Mouse (Mus musculus) embryonic stem cell, embryonic (primary cell): ENCODE data around the gene Oit1.

Experiments
- CTCF ChIA-PET, 4 experiments: fragments of 300-600 bp in 2 of 4; fragments of 350-600 bp in 2 of 4; sonication (Branson Sonifier 250); formaldehyde crosslinking; loops; one replicate each; lab custom pipeline; 2022; ENCODE audit warnings: inconsistent platforms in 2 of 4; lab: Charles Lee
- POLR2A ChIA-PET, 4 experiments: fragments of 300-600 bp in 2 of 4; fragments of 350-600 bp in 2 of 4; sonication (Branson Sonifier 250); formaldehyde crosslinking; loops; one replicate each; lab custom pipeline; 2022; ENCODE audit warnings: antibody characterized with exemption in 4 of 4, inconsistent platforms in 1 of 4; lab: Charles Lee

The Oit1 gene

DNA sequence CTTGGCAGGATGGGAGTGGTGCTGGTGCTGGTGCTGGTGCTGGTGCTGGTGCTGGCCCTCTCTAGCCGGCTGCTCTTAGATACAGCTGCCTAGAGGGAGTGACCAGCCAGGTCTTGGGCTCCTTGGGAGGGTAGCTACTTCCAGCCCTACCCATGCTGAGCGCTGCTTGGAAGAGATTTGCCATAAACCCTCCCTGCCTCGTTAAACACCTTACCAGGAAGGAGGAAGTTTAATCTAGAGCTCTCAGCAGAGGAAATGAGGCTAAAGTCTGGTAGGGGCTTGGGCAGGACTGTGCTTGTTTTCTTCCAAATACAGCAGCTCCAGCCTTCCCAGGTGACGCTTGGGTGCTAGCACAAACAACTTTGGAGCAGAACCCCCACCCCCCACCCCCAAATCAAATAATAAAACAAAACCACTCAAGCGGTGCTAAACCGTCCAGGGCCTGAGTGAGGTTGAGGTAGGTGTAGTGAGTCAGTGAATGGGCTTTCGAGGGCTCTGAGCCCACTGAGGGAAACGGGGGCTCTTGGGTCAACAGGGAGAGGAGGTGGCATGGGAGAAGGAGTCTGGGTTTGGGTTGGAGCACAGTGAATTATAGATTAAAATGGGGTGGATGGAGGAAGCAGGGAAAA is at the start of gene Oit1:
Gene Oit1 (minus strand): TSS at position 70 of the 629 bp plus-strand sequence.
- CTCF ChIA-PET: interaction anchor here in 1 of 4 experiments (1.0 kb wide), 1 partner anchor 82 kb away, joined by 3 read pairs; no protein-coding TSS in a partner anchor
- POLR2A ChIA-PET: interaction anchor here in 2 of 4 experiments (1.0 to 1.5 kb wide), 3 partner anchors 11 to 25 kb away, joined by 3 to 7 read pairs (median 4); no protein-coding TSS in a partner anchor

DNA sequence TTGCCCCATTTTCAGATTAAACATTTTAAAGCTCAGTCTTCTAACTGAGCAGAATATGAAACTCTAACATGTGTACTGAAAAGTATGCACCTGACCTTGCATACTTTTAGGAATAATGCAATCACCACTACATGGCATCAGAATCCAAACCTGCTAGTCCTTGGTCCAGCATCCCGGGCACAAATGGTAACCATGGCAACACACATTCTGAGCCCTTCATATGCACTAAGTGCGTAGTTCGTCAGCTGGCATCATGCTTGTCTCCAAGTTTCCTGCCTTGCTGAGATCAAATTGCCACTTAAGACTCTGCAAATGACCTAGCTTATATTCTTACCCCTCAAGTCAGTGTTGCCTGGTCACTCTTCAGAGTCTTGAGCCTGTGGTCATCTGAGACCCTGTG is 44.3 kb upstream of the Oit1 start:
- POLR2A ChIA-PET: no interaction called here
- CTCF ChIA-PET: no interaction called here

DNA sequence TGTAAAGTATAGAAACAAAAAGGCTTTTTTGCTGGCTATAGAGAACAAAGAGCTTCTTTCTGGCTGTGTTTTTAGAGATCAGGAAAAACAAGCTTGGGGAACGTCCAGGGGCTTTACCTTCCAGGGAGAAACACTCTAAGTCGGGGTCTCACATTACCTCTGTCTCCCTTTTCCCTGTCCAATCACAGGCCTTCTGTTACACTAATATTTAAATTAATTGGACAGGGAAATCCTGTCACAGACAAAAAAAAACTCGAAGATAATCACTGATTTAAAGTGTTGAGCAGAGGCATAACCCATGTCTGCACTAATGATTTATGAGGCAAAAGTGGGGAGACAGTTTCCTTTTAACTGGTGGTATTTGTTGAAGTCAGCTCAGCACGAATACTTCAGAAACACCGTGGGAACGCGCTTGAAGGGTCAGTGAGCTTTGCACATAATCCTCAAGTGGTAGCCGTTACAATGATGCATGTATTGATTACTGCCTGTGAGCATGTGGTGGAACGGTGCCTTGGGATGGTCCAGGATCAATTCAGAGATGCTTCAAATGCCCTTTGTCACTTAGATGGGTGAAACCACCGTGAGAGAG is 42.7 kb upstream of the Oit1 start:
- ChIA-PET POLR2A (no interaction called here), CTCF (no interaction called here)

DNA sequence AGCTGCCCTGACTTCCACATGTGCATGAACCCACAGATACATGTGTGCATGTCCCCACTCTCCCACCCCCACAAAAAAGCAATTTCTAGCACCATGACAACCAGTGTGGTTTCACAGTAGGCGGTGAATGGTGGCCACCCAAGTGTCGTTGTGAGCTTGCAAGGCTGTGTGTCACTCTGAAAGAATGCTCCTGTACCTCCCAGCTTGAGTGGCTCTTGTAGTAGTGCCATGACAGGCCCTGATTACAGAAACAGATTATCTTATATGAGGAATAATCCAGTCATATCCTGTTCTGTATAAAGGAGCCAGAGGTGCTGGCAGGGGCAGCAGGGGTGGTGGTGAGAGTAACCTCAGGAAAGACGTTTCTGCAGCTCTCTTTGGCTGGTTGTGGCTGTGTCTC is 40.1 kb upstream of the Oit1 start:
- POLR2A ChIA-PET: interaction anchor here in 1 of 4 experiments (1.1 kb wide), 1 partner anchor 15 kb away, joined by 3 read pairs; no protein-coding TSS in a partner anchor
- CTCF ChIA-PET: no interaction called here

DNA sequence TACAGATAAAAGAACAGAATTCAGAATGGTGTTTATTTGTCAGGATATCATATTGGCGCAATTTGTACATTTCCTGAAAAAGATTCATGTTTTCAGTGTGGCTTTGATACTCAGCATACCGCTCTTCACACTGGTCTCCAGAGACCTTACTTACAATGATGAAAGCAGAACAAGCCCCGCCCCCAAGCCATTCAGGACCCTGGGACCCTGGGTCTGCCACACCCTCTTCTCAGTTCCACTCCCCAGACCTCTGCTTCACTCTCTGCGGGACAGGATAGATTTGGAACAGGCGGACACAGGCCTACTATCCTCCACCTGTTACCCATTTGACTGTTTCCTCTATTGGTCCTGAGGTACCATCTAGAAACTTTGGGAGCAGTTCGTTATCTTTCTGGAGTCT is 27.4 kb upstream of the Oit1 start:
- ChIA-PET POLR2A (no interaction called here), CTCF (no interaction called here)

DNA sequence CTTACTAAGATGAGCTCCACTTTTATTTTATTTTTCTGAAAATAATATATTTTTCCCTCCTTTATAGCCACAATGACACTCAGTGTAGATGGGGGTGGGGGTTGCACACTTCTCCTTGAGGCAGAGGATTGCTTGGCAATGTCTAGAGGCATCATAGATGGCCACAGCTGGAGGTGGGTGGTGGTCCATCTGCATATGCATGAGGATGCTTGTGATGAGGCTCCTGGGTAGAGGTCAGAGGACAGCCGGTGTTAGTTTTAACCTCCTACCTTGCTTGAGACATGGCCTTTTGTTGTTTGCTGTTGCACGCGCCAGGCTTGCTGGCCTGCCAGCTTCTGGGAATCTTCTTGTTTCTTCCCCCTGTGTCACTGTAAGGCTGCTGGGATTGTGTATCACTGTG is 24.8 kb upstream of the Oit1 start:
- ChIA-PET POLR2A (interaction anchor here in 2 of 4 experiments (0.7 to 3.7 kb wide), 13 partner anchors 10 to 451 kb away, joined by 3 to 21 read pairs (median 4); partner anchors contain the start of gene Oit1 (in 1 of the 2)), CTCF (interaction anchor here in 2 of 4 experiments (0.7 to 0.9 kb wide), 2 partner anchors 47 to 56 kb away, joined by 3 to 6 read pairs; no protein-coding TSS in a partner anchor)

DNA sequence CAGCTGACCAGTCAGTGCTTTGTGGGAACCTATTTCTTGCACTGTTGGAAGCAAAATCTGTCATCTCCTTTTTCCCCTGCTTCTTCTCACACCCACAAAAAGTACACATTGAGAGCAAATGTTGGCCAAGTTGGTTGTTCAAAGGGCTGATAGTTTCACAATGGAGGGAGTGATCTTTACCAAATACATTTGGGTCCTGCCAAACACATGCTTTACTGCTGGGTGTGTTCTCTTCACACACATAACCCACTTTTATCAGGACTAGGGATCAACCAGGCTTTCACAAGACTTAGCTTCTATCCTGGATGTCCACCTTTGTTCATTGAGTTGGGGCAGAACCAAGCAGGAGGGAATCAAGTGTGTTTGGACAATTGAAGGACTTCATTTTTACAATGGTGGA is 20.0 kb upstream of the Oit1 start:
- POLR2A ChIA-PET: no interaction called here
- CTCF ChIA-PET: interaction anchor here in 1 of 4 experiments (0.9 kb wide), 1 partner anchor 156 kb away, joined by 3 read pairs; no protein-coding TSS in a partner anchor

DNA sequence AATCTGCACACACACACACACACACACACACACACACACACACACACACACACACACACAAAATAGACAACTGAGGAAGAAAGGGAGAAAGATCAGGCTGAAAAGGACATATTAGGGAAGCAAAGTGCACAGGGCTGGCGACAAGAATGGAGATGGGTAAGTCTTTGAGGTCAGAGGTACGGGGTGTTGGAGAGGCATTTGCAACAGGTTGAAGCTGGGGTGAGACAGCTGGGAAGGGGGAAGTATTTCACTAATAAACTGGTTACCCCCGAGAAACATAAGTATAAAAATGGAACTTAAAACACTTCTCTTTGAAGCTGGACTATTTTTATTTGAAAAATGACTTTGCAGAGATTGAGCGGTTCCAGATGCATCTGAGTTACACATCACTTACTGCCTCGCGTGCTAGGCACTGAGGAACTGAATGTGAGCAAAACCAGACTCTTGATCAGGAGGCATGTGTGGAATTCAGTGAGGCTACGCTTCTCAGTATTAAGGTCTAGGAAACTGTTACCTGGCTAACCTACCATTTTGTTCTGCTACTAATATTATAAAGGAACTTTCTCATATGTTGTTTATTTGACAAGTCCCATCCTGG is 17.2 kb upstream of the Oit1 start:
- CTCF ChIA-PET: no interaction called here
- POLR2A ChIA-PET: interaction anchor here in 2 of 4 experiments (0.7 to 1.2 kb wide), 2 partner anchors 35 to 271 kb away, joined by 3 to 5 read pairs; no protein-coding TSS in a partner anchor

DNA sequence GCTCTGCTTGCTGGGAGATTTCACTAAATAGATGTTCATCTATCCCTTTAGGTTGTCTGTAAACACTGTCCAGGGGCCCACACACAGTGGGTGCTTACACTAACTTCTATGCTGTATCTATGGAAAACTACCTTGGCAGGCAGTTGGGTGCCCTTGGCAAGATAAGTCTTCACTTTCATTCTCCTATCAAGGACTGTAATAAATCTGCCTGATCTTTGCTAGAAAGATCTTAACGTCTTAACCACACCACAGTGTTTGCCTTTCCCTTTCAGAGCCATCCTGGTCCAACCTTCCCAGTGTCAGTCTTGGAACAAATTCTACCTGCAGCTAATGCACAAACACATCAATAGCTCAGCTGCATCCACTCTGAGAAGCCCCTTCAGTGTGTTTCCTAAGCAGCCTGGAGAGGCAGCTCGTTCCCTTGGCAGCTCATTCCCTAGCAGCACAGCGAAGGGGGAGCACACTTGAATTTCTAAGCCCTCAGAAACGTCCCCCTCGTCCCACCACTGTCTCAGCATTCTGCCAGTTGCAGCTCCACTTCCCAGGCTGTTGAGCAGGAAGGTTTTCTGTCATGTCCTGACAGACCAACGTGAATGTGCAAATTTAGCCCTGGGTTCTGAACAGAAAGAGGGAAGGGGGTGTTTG is 13.7 kb upstream of the Oit1 start:
- ChIA-PET POLR2A (interaction anchor here in 1 of 4 experiments (0.9 kb wide), 2 partner anchors 10 to 45 kb away, joined by 3 read pairs; no protein-coding TSS in a partner anchor), CTCF (no interaction called here)

DNA sequence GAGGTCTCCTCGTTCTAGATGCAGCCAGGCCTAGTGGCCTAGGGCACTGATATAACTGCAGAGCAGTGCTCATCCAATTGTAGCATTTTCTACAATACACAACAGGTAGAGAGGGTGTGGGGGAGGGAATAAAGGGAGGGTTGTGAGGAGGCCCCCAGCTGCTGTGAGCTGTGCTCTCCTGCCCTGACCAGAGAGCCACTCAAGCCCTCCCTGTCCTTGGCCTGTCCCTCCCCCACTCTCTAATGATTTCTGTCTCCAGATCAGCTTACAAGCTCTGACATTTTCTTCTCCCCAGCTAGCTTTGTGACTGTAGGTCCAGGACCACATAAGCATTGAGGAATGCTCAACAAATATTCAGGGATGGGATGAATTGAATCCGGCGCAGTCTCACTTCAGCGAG is 9.2 kb downstream of the Oit1 start:
- ChIA-PET POLR2A (interaction anchor here in 1 of 4 experiments (0.6 to 2.8 kb wide), 3 partner anchors 12 to 416 kb away, joined by 3 to 18 read pairs (median 6); no protein-coding TSS in a partner anchor), CTCF (interaction anchor here in 2 of 4 experiments (1.1 to 1.6 kb wide), 3 partner anchors 13 to 23 kb away, joined by 3 to 4 read pairs (median 3); no protein-coding TSS in a partner anchor)

DNA sequence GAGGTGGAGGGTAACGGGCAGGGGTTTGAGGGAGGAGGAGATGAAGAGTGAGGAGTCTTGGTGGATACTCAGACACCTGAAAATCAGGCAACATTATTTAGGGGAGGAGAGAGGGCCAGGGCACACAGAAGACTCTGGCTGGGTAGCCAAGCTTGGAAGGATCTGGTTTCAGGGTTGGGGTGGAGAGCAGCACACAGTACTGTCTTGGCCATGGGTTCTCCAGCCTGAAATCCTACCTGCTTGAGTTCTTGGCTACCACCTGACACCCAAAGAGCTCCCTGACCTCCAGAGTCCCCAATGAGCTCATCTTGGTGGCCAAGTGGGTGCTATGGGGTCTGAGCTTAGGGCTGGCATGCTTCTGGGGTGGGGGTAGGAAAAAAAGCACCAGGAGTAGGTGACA is 9.7 kb downstream of the Oit1 start:
- POLR2A ChIA-PET: interaction anchor here in 1 of 4 experiments (0.6 to 2.8 kb wide), 4 partner anchors 8 to 415 kb away, joined by 3 to 18 read pairs (median 5); no protein-coding TSS in a partner anchor
- CTCF ChIA-PET: interaction anchor here in 2 of 4 experiments (1.1 to 1.6 kb wide), 3 partner anchors 13 to 22 kb away, joined by 3 to 4 read pairs (median 3); no protein-coding TSS in a partner anchor

DNA sequence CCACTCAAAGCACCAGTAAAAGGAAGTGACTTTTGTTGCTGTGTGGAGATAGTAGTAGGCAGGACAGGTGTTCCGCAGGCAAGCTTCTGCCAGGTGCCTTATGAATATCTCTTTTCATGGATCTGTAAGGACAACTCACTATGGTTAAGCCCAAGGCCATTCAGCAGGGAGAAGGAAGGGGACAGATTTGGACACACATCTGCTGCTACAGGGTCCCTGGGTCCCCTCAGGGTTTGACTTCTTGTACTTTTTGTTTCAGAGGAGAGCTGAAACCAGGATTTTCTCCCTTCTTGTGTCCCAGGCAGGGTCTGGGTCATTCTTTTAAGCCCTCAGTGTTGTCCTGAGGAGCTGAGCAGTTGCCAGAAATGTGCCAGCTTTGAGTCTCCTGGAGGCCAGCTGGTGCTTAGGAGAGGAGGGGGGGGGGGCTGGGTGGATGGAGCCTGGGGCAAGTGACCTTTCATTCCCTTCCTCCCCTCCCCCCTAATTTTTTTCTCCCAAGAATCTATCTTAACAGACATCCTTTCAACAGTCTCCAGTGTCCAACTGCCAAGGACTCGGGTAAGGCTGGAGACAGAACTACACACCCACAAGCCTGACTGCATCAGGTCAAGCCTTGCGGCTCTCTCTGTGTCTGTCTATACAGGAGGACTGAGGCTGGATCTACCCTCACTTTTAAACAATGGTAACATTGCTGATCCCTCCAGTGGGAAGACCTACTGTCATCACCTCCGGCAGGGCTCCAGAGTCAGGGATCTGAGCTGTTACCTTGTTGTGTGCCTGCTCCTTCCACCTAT is 10.6 kb downstream of the Oit1 start:
- ChIA-PET POLR2A (interaction anchor here in 2 of 4 experiments (0.7 to 2.8 kb wide), 5 partner anchors 9 to 404 kb away, joined by 3 to 18 read pairs (median 4); partner anchors contain the start of gene Oit1 (in 1 of the 2)), CTCF (interaction anchor here in 1 of 4 experiments (1.5 kb wide), 1 partner anchor 12 kb away, joined by 3 read pairs; no protein-coding TSS in a partner anchor)

DNA sequence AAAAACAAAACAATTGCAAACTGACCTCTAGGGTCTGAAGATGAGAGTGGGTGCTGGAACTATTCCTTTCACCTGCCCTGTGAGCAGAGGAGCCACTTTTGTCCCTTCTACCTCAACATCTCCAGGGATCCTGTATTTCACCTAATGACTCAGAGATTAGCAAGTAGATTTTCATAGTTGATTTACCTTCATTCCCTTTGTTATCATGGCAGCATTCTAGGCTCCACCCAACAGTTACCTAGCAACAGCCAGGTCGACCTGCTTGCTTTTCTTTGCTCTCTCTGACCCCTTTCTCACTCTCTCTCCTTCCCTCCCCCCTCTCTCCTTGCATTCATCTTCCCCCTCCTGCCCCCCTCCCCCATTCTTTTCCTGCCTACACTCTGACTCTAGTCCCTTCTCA is 11.4 kb downstream of the Oit1 start:
- POLR2A ChIA-PET: interaction anchor here in 1 of 4 experiments (1.0 to 2.8 kb wide), 4 partner anchors 10 to 16 kb away, joined by 3 to 18 read pairs (median 10); partner anchors contain the start of gene Oit1
- CTCF ChIA-PET: no interaction called here

DNA sequence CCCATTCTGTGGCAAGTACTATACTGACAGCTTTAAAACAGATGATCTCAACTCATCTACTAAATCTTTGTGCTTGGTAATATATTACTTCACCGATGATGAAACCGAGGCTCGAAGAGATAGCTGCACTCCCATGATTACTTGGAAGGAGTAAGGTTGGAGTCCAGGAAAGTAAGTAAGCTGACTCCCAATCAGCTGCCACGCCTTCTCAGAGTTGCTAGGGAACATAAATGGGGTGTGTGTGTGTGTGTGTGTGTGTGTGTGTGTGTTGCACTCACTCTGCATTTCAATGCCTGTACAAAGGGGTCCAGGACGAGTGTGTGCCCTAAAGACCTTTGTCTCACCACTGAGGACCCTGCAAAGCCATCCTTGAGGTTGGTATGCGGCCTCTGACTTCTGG is 12.7 kb downstream of the Oit1 start:
- POLR2A ChIA-PET: interaction anchor here in 1 of 4 experiments (0.8 to 1.8 kb wide), 4 partner anchors 8 to 38 kb away, joined by 3 to 13 read pairs (median 4); no protein-coding TSS in a partner anchor
- CTCF ChIA-PET: interaction anchor here in 3 of 4 experiments (0.6 to 0.8 kb wide), 3 partner anchors 9 to 94 kb away, joined by 3 to 4 read pairs (median 3); no protein-coding TSS in a partner anchor

DNA sequence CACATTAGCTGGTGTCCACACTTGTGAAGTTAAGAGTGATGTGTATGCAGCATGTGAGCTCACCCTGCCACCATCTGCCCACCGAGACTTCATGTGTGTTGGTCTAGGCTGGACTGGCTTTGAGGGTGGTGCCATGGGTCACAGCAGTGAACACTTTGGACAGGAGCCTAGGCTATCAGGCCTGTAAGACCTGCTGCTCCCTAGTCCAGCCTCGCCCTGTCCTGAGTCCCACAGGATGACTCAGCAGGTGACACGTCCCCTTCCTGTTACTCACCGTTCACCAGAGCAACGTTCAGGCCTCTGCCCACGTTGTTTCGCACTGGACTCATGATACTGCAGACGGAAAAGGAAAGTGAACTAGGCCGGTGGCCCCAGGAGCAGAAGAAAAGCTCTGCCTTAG is 21.7 kb downstream of the Oit1 start:
- ChIA-PET POLR2A (interaction anchor here in 2 of 4 experiments (0.8 to 3.3 kb wide), 14 partner anchors 9 to 302 kb away, joined by 3 to 21 read pairs (median 5); partner anchors contain the start of genes Kctd6 (in 2 of the 2) and Pdhb (in 1 of the 2)), CTCF (interaction anchor here (0.5 to 3.2 kb wide), 30 partner anchors 9 to 393 kb away, joined by 3 to 27 read pairs (median 3); no protein-coding TSS in a partner anchor)

DNA sequence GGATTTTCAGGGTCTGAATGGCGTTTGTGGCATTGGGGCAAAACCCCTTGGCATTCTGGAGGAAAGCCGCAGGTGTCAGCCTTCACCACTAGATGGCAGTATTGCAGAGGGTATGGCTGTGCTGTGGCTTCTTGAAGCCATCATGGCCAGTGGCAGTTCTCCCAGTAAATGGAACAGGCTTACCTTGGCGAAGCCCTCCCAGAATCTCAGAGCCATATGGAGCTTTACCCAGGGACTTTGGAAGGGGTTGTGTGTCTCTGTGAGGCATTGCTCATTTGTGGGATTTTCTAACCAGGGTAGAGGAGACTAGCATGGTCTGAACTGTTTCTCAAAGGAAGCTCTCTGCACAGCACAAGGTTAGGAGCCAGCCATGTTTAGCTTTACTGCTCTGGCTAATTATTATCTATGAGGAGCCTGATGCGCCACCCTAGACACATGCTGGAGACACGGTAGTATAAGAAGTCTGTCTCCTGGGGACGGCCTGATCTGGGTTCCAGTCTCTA is 22.5 kb downstream of the Oit1 start:
- CTCF ChIA-PET: interaction anchor here (0.5 to 3.2 kb wide), 32 partner anchors 9 to 493 kb away, joined by 3 to 27 read pairs (median 3); no protein-coding TSS in a partner anchor

More for the DNA sequence above, 22.5 kb downstream of the Oit1 start:
- POLR2A ChIA-PET: interaction anchor here in 3 of 4 experiments (0.6 to 3.3 kb wide), 10 partner anchors 8 to 184 kb away, joined by 3 to 21 read pairs (median 9); partner anchors contain the start of genes Kctd6 (in 1 of the 3) and Pdhb (in 1 of the 3)
